Comparison of ENCODE assay signal across 8 mouse cellular contexts in the genomic region with DNA sequence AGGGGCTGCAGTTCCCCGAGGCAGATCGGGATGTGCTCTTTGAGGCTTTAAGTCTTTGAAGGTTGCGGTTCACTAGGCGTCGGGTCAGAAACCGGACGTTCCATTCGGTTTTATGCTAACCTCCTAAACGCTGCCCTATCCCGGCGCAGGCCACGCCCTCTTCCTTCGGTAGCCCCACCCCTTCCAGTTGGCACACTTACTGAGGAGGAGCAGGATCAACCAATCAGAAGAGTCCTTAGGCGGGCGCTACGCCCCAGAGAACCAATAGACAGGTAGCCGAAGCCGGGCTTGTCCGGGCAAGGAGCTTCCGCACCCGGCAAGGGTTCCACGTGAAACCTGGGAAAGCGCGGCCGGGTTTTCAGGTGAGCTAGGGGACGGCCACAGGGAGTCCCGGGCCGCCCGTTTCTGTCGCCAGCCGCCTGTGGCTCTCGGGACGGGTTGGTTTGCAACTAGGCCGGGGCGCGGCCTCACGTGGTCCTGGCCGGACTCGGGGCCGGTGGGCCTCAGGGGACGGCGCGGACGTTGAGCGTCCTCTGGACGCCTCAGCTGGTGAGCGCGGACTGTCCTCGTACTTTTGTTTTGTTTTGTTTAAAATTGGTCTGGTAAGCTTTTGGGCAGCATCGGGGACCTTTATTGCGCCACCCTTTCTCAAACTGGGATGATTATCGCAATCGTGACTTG. TPM values are rescaled to one million over a fixed set of nuclear protein-coding genes. Genes with fewer than 3 reads are reported as not detected.
DNase-seq lines count a peak whose midpoint lies in the region; ATAC-seq lines count a peak whose summit lies in the region.

A gene (plus strand): TSS at position 202 of the 681 bp plus-strand sequence.

- H3K4me3 ChIP-seq in hindbrain, embryonic 16.5 days (ENCODE audit: low read length) = peak within 1 kb of the TSS; percentile 76
- H3K4me3 ChIP-seq in macrophage (ENCODE audit: inconsistent target) = peak within 1 kb of the TSS; percentile 88

- H3K9me3 ChIP-seq in hindbrain, embryonic 16.5 days (ENCODE audit: control insufficient read depth, low read length) = no peaks in the 10 kb centered on the region

- under 1% methylated on average over 53 of the region's 53 CpGs for WGBS in hindbrain, embryonic 16.5 days
- WGBS in macrophage (ENCODE audit: missing documents) = under 1% methylated on average over 52 of the region's 53 CpGs

- H3K27ac ChIP-seq in hindbrain, embryonic 16.5 days (ENCODE audit: low read depth, low read length) = no peak within 1 kb of the TSS
- peak within 1 kb of the TSS; percentile 57 for H3K27ac ChIP-seq in macrophage

- peak within 1 kb of the TSS; percentile 77 for H3K9ac ChIP-seq in hindbrain, embryonic 16.5 days (ENCODE audit: low read depth, low read length)

- H3K36me3 ChIP-seq in hindbrain, embryonic 16.5 days (ENCODE audit: control insufficient read depth, insufficient read depth, low read length) = no peaks in the 10 kb centered on the region
- H3K36me3 ChIP-seq in macrophage (ENCODE audit: inconsistent target) = no peaks in the 10 kb centered on the region

- H3K27me3 ChIP-seq in hindbrain, embryonic 16.5 days (replicated peaks; ENCODE audit: control insufficient read depth, insufficient read depth, low read length) = no peaks in the 10 kb centered on the region

- peak; percentile 93 for DNase-seq in WW6 (ENCODE audit: low read depth, low spot score)
- peak; percentile 89 to 95 for DNase-seq in cerebellum, postnatal 4 days (ENCODE audit: low spot score in 2 of 2)
- peak; percentile 99 for DNase-seq in gastrocnemius, adult 18-20 months (ENCODE audit: low spot score)
- peak; percentile 95 to 97 for DNase-seq in left cerebral cortex, adult 18-20 months (ENCODE audit: low spot score in 2 of 2)
- peak; percentile 98 for DNase-seq in right cerebral cortex, adult 18-20 months
- DNase-seq in urinary bladder, postnatal 10 days (ENCODE audit: low spot score) = peak; percentile 92

- H3K4me2 ChIP-seq in hindbrain, embryonic 16.5 days (ENCODE audit: low read length) = peak within 1 kb of the TSS; percentile 94

- peaks cover 30% of the 10 kb centered on the region for H3K79me2 ChIP-seq in macrophage (ENCODE audit: inconsistent target)

- peaks cover 11% of the 10 kb centered on the region for H3K4me1 ChIP-seq in hindbrain, embryonic 16.5 days (ENCODE audit: control insufficient read depth, insufficient read depth, low read depth, low read length)

- ATAC-seq in hindbrain, embryonic 16.5 days = peak; percentile 98

RNA-seq across cellular contexts. Expression of the gene that starts here (rescaled TPM):
- 10 to 100 TPM; 51.1 to 52.9 TPM for total RNA-seq in gastrocnemius, adult 18-20 months (2021)
- 57.7 and 65.3 TPM in 2 replicates for polyA plus RNA-seq in hindbrain, embryonic 16.5 days (2015; fragmentation: Nextera tagmentation; extraction: Ambion mirVana)
- total RNA-seq in left cerebral cortex, adult 18-20 months (2021) = 10 to 100 TPM; 21.5 to 25.5 TPM
- total RNA-seq in macrophage (2018; cell fraction: chromatin; rRNA removed) = 100 to 1,000 TPM in 6 of 26 experiments, 10 to 100 TPM in 20; 59.1 to 122 (median 86.7) TPM
- 10 to 100 TPM; 14.4 to 26.6 (median 19.8) TPM for total RNA-seq in macrophage (2018; cell fraction: cytosol; rRNA removed)
- total RNA-seq in macrophage (2018; cell fraction: nucleus; rRNA removed) = 100 to 1,000 TPM in 2 of 26 experiments, 10 to 100 TPM in 24; 21.2 to 119 (median 50.7) TPM
- polyA plus RNA-seq in macrophage (2018) = 17.1 to 40.8 TPM (median 21.4 TPM) in 3 replicates
